Mouse (Mus musculus) kidney, embryonic 16.5 days (tissue): ENCODE measurements around the gene Lgals2. TPM values are rescaled to one million over a fixed set of nuclear protein-coding genes. Genes with fewer than 3 reads are reported as not detected.

Source experiments
- ATAC-seq: fragments of 200-750 bp; cut with Nextera tagmentation; 2 replicates; pipeline ENCODE4 v1.8.0; 2017; ENCODE audit warnings: moderate TSS enrichment; ENCODE audit not compliant: low FRiP score, low TSS enrichment
- H3K27ac ChIP-seq: fragments of 300-500 bp; sonication (generic); 2 replicates; pipeline ENCODE4 v1.5.1; 2014; ENCODE audit warnings: low read length
- H3K27me3 ChIP-seq: fragments of 300-500 bp; sonication (generic); 2 replicates; pipeline ENCODE4 v1.6.1; 2014; ENCODE audit warnings: low read length, control low read depth, mixed read lengths; ENCODE audit not compliant: insufficient read depth
- H3K36me3 ChIP-seq: fragments of 300-500 bp; sonication (generic); 2 replicates; pipeline ENCODE4 v1.6.1; 2014; ENCODE audit warnings: low read length, control low read depth, mixed read lengths; ENCODE audit not compliant: insufficient read depth
- H3K4me1 ChIP-seq: fragments of 300-500 bp; sonication (generic); 2 replicates; pipeline ENCODE4 v1.6.1; 2014; ENCODE audit warnings: low read length, control low read depth, mixed read lengths; ENCODE audit not compliant: insufficient read depth
- H3K4me2 ChIP-seq: fragments of 300-500 bp; sonication (generic); replicated peaks from 2 replicates; pipeline ENCODE4 v1.6.1; 2014; ENCODE audit warnings: low read depth, low read length
- H3K4me3 ChIP-seq: fragments of 300-500 bp; sonication (generic); 2 replicates; pipeline ENCODE4 v1.5.1; 2014; ENCODE audit warnings: mild to moderate bottlenecking, low read length
- H3K9ac ChIP-seq: fragments of 300-500 bp; sonication (generic); replicated peaks from 2 replicates; pipeline ENCODE4 v1.6.1; 2014; ENCODE audit warnings: low read length
- H3K9me3 ChIP-seq: fragments of 300-500 bp; sonication (generic); 2 replicates; pipeline ENCODE4 v1.6.1; 2016; ENCODE audit warnings: low read length, control low read depth
- WGBS: fragments of 180-500 bp; shearing (Covaris S2); extraction: QIAGEN DNeasy Blood & Tissue Kit; methylation state at CpG from one replicate; pipeline ENCODE4 v1.1.7; 2014; 5-methylcytosine and 5-hydroxymethylcytosine counted together
- polyA plus RNA-seq: library from polyadenylated mRNA; unstranded; fragments of >200 nt; fragmentation: Nextera tagmentation; extraction: Ambion mirVana; gene quantifications from 2 replicates; pipeline ENCODE4 v1.2.1, GENCODE M21; 2015

Lgals2 gene
- polyA plus RNA-seq, 1 experiment from 2014 or later: 0.77 TPM

DNA sequence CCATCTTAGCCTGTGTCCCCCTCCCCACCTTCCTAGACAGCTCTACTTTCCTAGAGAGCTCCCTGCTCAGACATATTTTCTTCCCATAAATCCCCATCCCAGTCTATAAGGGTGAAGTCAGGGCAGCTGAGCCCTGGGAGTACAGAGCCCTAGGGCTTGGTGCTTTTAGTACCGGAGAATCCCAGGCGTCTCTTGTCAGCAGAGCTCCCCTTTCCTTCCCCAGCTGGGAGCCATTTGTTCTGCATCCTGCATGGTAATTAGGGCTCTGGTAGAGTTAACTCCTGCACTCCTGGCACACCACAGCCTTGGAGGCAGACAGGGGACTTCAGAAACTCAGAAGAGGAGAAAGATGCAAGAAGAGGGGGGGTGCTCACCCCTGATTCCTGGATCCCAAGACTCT lies 15.6 kb downstream of the Lgals2 start:
- Histone ChIP-seq H3K4me3 (no peak overlapping the region), H3K4me1 (peaks cover 56% of the 10 kb centered on the region), H3K9me3 (no peaks in the 10 kb centered on the region), H3K9ac (no peak overlapping the region), H3K27me3 (peaks cover 5% of the 10 kb centered on the region; the same call in 1 of the 2 replicates), H3K27ac (peak overlapping the region; percentile 81), H3K36me3 (no peaks in the 10 kb centered on the region), H3K4me2 (no peak overlapping the region)
- 4% methylated on average over 2 of the region's 2 CpGs for WGBS
- ATAC-seq: no peak

DNA sequence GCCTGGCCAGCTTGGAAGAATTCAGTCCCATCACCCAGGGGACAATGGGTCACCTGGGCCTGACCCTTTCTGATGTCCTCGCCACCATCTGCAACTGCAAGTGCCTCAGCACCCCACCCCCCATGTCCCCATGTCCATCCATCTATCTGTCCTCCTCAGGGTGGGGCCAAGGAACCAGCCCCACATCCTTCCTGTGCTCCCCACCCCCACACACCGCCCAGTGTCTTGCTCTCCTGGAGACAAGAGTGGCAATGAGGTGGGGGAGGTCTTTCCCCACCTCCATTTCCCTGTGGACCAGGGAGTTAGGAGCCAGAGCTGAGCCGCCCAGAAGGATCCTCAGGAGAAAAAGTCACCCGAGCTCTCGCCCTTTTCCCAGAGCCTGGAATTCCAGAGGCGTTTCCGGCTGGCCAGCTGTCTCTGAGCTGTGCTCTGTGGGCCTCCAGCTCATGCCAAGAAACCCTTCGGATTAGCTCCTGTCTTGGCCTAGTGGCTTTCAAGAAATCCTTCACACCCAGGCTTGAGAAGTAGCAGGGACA lies 19.2 kb downstream of the Lgals2 start:
- ATAC-seq: peak; percentile 3; the same call in 1 of the 2 replicates
- H3K9me3 ChIP-seq: no peaks in the 10 kb centered on the region
- peak overlapping the region; percentile 93 for H3K27ac ChIP-seq
- H3K27me3 ChIP-seq: no peaks in the 10 kb centered on the region; the same call in 1 of the 2 replicates
- no peaks in the 10 kb centered on the region for H3K36me3 ChIP-seq
- no peak overlapping the region for H3K4me2 ChIP-seq
- WGBS: 32% methylated on average over 8 of the region's 8 CpGs
- H3K9ac ChIP-seq: peak overlapping the region; percentile 2
- peaks cover 76% of the 10 kb centered on the region for H3K4me1 ChIP-seq
- H3K4me3 ChIP-seq: no peak overlapping the region

DNA sequence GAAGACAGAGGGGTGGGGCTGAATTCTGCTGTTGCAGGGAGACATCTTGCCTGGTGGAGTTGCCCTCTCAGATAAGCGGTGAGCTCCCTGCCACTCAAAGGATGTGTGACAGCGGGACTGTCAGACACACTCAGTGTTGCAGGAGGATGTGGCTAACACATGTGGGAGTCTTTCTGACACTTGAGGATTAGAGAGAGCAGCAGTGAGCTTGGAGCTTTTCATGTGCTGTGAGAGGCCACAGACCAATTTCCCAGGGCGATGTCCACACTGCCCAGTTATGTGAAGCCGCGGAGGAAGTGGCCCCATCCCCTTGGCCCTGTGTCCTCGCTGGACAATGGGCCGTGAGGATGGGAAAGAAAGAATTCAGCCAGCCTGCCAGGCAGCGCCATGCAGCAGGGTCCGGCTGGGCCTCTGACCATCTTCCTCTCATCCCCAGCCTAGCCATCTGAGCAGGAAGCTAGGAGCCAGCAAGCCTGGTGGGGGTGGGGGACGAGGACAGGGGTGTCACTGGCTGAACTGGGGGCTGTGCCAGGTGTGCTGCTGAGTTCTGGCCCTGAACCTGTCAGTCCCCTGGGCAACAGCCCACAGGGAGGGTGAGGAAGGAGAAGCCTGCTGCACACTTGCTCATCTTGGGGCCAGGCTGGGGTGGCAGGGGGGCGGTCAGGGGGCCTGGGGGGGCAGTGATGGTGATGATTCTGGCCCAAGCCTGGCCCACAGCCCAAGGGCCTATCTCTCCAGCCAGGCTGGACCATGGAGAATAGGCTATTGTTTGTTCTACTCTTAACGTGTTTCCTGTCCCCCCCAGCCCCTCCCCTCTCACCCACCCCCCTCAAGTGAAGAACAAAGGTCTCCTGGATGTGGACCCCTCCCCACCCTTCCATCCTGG lies 19.9 kb downstream of the Lgals2 start:
- 0 out of 2 replicates have a peak, but pooled peaks have one; percentile 13 for ATAC-seq
- H3K27ac ChIP-seq: peak overlapping the region; percentile 93
- H3K36me3 ChIP-seq: no peaks in the 10 kb centered on the region
- no peak overlapping the region for H3K4me2 ChIP-seq
- H3K9ac ChIP-seq: peak overlapping the region; percentile 49
- peaks cover 74% of the 10 kb centered on the region for H3K4me1 ChIP-seq
- 15% methylated on average over 12 of the region's 12 CpGs for WGBS
- H3K4me3 ChIP-seq: no peak overlapping the region
- H3K9me3 ChIP-seq: no peaks in the 10 kb centered on the region
- H3K27me3 ChIP-seq: no peaks in the 10 kb centered on the region

DNA sequence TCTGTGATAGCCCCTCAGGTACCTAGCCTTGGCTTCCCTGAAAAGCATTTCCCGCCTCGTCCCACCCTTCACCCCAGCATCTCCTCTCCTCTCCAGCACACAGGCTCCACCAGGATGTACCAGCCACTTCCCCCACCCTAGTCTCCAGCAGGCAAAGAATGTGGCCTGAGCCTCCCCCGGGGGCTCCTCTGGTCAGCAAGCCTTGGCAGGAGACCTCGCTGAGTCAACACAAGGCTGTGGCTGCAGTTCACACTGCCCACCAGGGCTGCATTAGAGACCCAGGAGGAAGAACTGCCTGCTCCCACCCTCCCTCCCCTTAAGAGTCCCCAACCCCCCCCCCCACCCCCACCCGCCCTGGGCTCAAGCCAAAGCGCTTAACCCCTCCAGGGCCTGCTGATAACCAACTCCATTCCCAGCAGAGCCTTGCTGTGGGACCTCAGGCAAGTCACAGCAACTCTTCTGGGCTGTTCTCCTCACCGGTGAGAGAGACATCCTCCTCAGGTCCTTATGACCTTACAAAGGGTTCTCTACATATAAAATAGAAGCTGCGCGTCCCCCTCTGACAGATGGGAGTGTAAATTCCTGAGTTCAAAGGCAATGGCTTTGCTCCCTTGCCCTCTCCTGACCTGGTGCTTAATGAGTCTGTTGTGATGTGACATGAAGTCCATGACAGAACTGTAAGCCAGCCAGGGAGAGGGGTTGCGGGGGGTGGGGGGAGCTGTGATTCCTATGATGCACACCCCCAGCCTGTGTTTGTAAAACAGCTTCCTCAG lies 20.9 kb downstream of the Lgals2 start:
- peak overlapping the region; percentile 93 for H3K27ac ChIP-seq
- no peak overlapping the region for H3K4me3 ChIP-seq
- peaks cover 64% of the 10 kb centered on the region for H3K4me1 ChIP-seq
- H3K36me3 ChIP-seq: no peaks in the 10 kb centered on the region
- ATAC-seq: peak; percentile 39
- 16% methylated on average over 10 of the region's 10 CpGs for WGBS
- H3K9me3 ChIP-seq: no peaks in the 10 kb centered on the region
- H3K27me3 ChIP-seq: no peaks in the 10 kb centered on the region
- H3K4me2 ChIP-seq: no peak overlapping the region
- H3K9ac ChIP-seq: 0 out of 2 replicates have a peak overlapping the region, but pooled peaks have one; percentile 15

DNA sequence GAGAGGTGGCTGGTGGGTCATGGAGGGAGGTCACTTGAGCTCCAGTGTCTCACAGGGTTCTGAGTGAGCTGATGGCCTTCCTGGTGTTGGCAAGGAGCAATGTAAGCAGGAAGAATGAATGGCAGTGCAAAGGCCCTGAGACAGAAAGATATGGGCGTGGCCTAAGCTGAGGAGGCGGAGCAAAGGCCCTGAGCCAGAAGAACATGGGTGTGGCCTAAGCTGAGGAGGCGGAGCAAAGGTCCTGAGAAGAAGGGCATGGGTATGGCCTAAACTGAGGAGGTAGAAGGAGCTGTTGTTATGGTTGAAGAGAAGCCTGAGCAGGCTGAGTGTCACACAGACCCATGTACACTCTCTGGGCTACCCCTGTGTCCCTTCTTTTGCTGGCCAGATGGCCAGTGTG lies 21.7 kb downstream of the Lgals2 start:
- no peak for ATAC-seq

DNA sequence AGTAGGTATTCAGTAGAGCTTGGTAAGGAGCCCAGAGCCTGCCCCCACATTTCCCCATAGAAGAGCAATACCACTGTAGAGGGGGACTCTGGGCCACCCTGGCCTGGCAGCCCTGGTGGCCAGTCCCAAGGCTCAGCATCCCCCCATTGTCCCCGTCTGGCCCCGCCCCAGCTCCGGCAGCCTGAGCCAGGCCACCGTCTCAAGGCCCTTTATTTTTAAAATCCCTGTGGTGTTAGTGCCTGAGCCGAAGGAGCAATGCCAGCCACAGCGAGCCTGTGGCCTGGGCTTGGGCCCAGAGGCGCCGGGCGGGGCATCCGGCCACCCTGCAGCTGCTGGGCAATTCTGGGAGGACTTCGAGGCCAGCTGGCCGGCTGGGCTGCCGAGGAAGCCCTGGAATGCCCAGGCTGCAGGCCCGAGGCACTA lies 22.6 kb downstream of the Lgals2 start:
- peak overlapping the region; percentile 67 for H3K9ac ChIP-seq
- peak overlapping the region; percentile 93 for H3K27ac ChIP-seq
- peaks cover 61% of the 10 kb centered on the region for H3K4me1 ChIP-seq
- H3K27me3 ChIP-seq: no peaks in the 10 kb centered on the region
- 16% methylated on average over 14 of the region's 14 CpGs for WGBS
- H3K9me3 ChIP-seq: no peaks in the 10 kb centered on the region
- H3K36me3 ChIP-seq: no peaks in the 10 kb centered on the region
- H3K4me2 ChIP-seq: peak overlapping the region; percentile 40
- H3K4me3 ChIP-seq: no peak overlapping the region
- peak; percentile 64 for ATAC-seq

More for the DNA sequence above, 21.7 kb downstream of the Lgals2 start:
- Histone ChIP-seq H3K4me2 (no peak overlapping the region), H3K27ac (peak overlapping the region; percentile 93), H3K4me1 (peaks cover 61% of the 10 kb centered on the region), H3K27me3 (no peaks in the 10 kb centered on the region), H3K9me3 (no peaks in the 10 kb centered on the region), H3K9ac (no peak overlapping the region), H3K4me3 (no peak overlapping the region), H3K36me3 (no peaks in the 10 kb centered on the region)
- WGBS: 91% methylated on average over 3 of the region's 3 CpGs

DNA sequence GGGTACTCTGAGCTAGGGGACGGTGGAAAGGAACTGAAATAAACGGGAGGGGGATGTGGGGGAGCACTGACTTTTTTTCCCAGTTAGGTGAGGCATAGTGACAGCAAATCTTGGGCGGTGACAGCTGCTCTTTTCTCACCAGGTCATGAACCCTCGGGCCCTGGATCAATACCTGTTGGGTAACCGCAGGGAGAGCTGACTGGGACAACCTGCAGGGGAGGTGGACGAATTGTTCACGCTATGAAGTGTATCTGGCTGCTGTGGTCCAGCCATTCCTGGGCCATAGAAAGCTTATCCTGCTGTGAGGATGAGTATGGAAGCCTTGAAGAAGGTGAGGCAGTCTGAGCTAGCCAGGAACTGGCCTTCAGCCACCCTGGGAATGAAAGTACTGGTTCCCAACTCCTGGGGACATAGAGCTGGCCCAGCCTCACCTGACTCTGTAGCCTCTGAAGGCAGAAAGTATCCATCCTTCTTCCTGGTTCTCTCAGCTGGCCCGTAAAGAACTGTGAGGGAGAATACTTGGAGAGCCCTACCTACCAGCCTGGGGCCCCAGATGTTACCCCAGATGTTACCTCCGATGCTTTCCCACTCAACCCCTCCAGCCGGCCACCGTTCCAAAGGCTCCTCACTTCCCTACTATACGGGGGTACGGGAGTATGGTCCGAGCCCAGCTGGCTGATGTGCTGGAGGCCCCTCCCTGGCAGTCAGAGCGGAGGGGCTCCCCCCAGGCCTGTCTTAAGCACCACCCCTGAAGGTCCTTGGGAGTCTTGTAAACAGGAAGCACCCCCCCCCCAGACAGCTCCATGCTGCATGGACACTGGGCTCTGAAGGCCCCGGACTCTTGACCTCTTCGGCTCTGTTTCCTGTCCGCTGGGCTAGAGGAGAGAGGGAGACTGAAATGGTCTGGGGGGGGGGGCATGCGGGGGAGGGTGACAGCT lies 23.3 kb downstream of the Lgals2 start:
- peaks cover 61% of the 10 kb centered on the region for H3K4me1 ChIP-seq
- peak; percentile 72 for ATAC-seq
- peak overlapping the region; percentile 67 for H3K9ac ChIP-seq
- H3K4me2 ChIP-seq: peak overlapping the region; percentile 40
- no peaks in the 10 kb centered on the region for H3K9me3 ChIP-seq
- 0 out of 2 replicates have a peak, but pooled peaks cover 6% of the 10 kb centered on the region for H3K27me3 ChIP-seq
- no peaks in the 10 kb centered on the region for H3K36me3 ChIP-seq
- H3K27ac ChIP-seq: peak overlapping the region; percentile 93
- 34% methylated on average over 18 of the region's 19 CpGs for WGBS
- H3K4me3 ChIP-seq: peak overlapping the region; percentile 12; the same call in 1 of the 2 replicates

DNA sequence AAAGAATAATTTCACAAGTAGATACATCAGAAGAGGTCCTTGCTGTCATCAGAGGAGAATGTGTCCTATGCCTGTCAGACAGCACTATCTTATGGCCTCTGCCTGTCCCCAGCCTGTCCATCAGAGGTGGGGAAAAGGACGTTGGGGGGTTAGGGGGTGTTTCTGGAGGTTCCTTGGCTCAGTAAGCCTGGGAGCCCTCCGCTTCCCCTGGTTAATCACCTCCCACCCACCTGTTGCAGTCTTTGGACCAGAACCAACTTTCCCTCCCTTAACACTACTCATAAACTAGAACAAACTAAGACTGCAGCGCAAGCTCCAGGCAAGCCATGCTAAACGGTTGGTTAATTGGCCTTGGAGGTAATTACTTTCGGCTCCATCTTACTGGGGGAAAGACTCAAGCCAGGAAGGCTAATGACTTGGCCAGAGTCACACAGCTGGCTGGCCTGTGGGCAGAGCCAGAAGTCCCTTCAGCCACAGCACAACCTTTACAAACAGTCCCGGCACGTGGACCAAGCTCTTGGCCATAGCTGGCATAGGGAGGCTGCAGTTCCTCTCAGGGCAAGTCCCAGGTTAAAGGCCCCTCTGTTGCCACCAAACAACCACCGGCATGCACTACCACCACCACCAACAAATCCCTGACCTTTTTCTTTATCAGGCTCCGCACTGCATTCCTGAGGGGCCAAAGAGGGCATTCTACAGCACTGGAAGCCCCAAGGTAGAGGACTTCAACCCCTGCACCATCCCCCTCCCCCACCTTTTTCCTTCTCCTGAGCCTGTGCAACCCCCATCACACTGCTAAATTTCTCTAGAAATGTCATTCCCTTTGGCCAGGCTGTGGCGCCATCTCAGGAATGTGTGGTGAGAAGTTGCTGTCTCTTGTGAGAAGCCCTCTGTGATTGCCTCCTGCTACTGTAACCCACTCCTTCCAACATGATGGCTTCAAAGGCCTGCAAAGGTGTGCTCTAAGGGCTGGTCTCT lies 24.3 kb downstream of the Lgals2 start:
- no peak overlapping the region for H3K4me3 ChIP-seq
- no peaks in the 10 kb centered on the region for H3K9me3 ChIP-seq
- no peak for ATAC-seq
- H3K4me1 ChIP-seq: peaks cover 58% of the 10 kb centered on the region
- H3K27me3 ChIP-seq: 0 out of 2 replicates have a peak, but pooled peaks cover 6% of the 10 kb centered on the region
- H3K27ac ChIP-seq: peak overlapping the region; percentile 93
- 42% methylated on average over 10 of the region's 10 CpGs for WGBS
- H3K9ac ChIP-seq: 0 out of 2 replicates have a peak overlapping the region, but pooled peaks have one; percentile 67
- H3K36me3 ChIP-seq: no peaks in the 10 kb centered on the region
- H3K4me2 ChIP-seq: no peak overlapping the region; the same call in 1 of the 2 replicates
